Mouse (Mus musculus): ENCODE measurements around the gene Pbld2. TPM values are rescaled to one million over a fixed set of nuclear protein-coding genes. Genes with fewer than 3 reads are reported as not detected.

The Pbld2 gene
- polyA plus RNA-seq, 1 experiment from 2014 or later, result 0.88 TPM

GRCm38 (mm10) chr10:63021702-63022101 is 2.4 kb upstream of the Pbld2 start:
- peak overlapping the region; percentile 63 for H3K4me3 ChIP-seq (ENCODE audit: low read depth, low read length)
- no peaks in the 10 kb centered on the region for H3K9me3 ChIP-seq (ENCODE audit: control insufficient read depth, low read length)
- no peaks in the 10 kb centered on the region for H3K27me3 ChIP-seq (ENCODE audit: control insufficient read depth, insufficient read depth, low read length)
- peak overlapping the region; percentile 63 for H3K4me2 ChIP-seq (ENCODE audit: low read depth, low read length, severe bottlenecking)
- peak overlapping the region; percentile 89 for H3K9ac ChIP-seq (ENCODE audit: low read length)
- DNase-seq (ENCODE audit: low spot score) (no peak), ATAC-seq (replicated peaks; ENCODE audit: low FRiP score) (no peak)
- peaks cover 5% of the 10 kb centered on the region; the same call in 1 of the 2 replicates for H3K36me3 ChIP-seq (ENCODE audit: control insufficient read depth, insufficient read depth, low read length)
- no peak overlapping the region for H3K27ac ChIP-seq (ENCODE audit: low read depth, low read length)
- WGBS, result 47% methylated on average over 4 of the region's 4 CpGs
- H3K4me1 ChIP-seq (replicated peaks; ENCODE audit: control insufficient read depth, insufficient read depth, low read length), result peaks cover 7% of the 10 kb centered on the region

GRCm38 (mm10) chr10:63022541-63023120 is 1.5 kb upstream of the Pbld2 start:
- no peak for DNase-seq (ENCODE audit: low spot score)
- no peak for ATAC-seq (replicated peaks; ENCODE audit: low FRiP score)
- H3K4me2 ChIP-seq (ENCODE audit: low read depth, low read length, severe bottlenecking), result peak overlapping the region; percentile 63
- peak overlapping the region; percentile 89 for H3K9ac ChIP-seq (ENCODE audit: low read length)
- peak overlapping the region; percentile 63 for H3K4me3 ChIP-seq (ENCODE audit: low read depth, low read length)
- peaks cover 3% of the 10 kb centered on the region; the same call in 1 of the 2 replicates for H3K36me3 ChIP-seq (ENCODE audit: control insufficient read depth, insufficient read depth, low read length)
- no peaks in the 10 kb centered on the region for H3K9me3 ChIP-seq (ENCODE audit: control insufficient read depth, low read length)
- WGBS, result under 1% methylated on average over 27 of the region's 27 CpGs
- peak overlapping the region; percentile 100 for H3K27ac ChIP-seq (ENCODE audit: low read depth, low read length)
- H3K4me1 ChIP-seq (replicated peaks; ENCODE audit: control insufficient read depth, insufficient read depth, low read length), result peaks cover 11% of the 10 kb centered on the region
- no peaks in the 10 kb centered on the region for H3K27me3 ChIP-seq (ENCODE audit: control insufficient read depth, insufficient read depth, low read length)

GRCm38 (mm10) chr10:63023121-63023748 is 880 bp upstream of the Pbld2 start:
- no peaks in the 10 kb centered on the region for H3K36me3 ChIP-seq (ENCODE audit: control insufficient read depth, insufficient read depth, low read length)
- peak; percentile 22 for ATAC-seq (replicated peaks; ENCODE audit: low FRiP score)
- H3K4me3 ChIP-seq (ENCODE audit: low read depth, low read length), result peak overlapping the region; percentile 63
- H3K9ac ChIP-seq (ENCODE audit: low read length), result peak overlapping the region; percentile 89
- H3K9me3 ChIP-seq (ENCODE audit: control insufficient read depth, low read length), result no peaks in the 10 kb centered on the region
- H3K27me3 ChIP-seq (ENCODE audit: control insufficient read depth, insufficient read depth, low read length), result no peaks in the 10 kb centered on the region
- DNase-seq (ENCODE audit: low spot score), result peak; percentile 88
- H3K4me2 ChIP-seq (ENCODE audit: low read depth, low read length, severe bottlenecking), result peak overlapping the region; percentile 63; the same call in 1 of the 2 replicates
- under 1% methylated on average over 68 of the region's 68 CpGs for WGBS
- H3K27ac ChIP-seq (ENCODE audit: low read depth, low read length), result peak overlapping the region; percentile 100
- H3K4me1 ChIP-seq (replicated peaks; ENCODE audit: control insufficient read depth, insufficient read depth, low read length), result peaks cover 11% of the 10 kb centered on the region

GRCm38 (mm10) chr10:63024580-63024910 is 430 bp downstream of the Pbld2 start:
- Histone ChIP-seq H3K4me3 (ENCODE audit: low read depth, low read length) (peak overlapping the region; percentile 63), H3K4me1 (replicated peaks; ENCODE audit: control insufficient read depth, insufficient read depth, low read length) (peaks cover 11% of the 10 kb centered on the region), H3K27ac (ENCODE audit: low read depth, low read length) (peak overlapping the region; percentile 100), H3K36me3 (ENCODE audit: control insufficient read depth, insufficient read depth, low read length) (no peaks in the 10 kb centered on the region), H3K4me2 (ENCODE audit: low read depth, low read length, severe bottlenecking) (peak overlapping the region; percentile 88), H3K9ac (ENCODE audit: low read length) (peak overlapping the region; percentile 89), H3K27me3 (ENCODE audit: control insufficient read depth, insufficient read depth, low read length) (no peaks in the 10 kb centered on the region), H3K9me3 (ENCODE audit: control insufficient read depth, low read length) (no peaks in the 10 kb centered on the region)
- DNase-seq (ENCODE audit: low spot score) (peak; percentile 78), ATAC-seq (replicated peaks; ENCODE audit: low FRiP score) (peak; percentile 23)
- WGBS, result 1% methylated on average over 8 of the region's 8 CpGs

GRCm38 (mm10) chr10:63025016-63025415 is 901 bp downstream of the Pbld2 start:
- Histone ChIP-seq H3K9me3 (ENCODE audit: control insufficient read depth, low read length) (no peaks in the 10 kb centered on the region), H3K27ac (ENCODE audit: low read depth, low read length) (peak overlapping the region; percentile 100), H3K4me3 (ENCODE audit: low read depth, low read length) (peak overlapping the region; percentile 63), H3K4me2 (ENCODE audit: low read depth, low read length, severe bottlenecking) (peak overlapping the region; percentile 88), H3K27me3 (ENCODE audit: control insufficient read depth, insufficient read depth, low read length) (no peaks in the 10 kb centered on the region), H3K4me1 (replicated peaks; ENCODE audit: control insufficient read depth, insufficient read depth, low read length) (peaks cover 11% of the 10 kb centered on the region), H3K36me3 (ENCODE audit: control insufficient read depth, insufficient read depth, low read length) (no peaks in the 10 kb centered on the region), H3K9ac (ENCODE audit: low read length) (peak overlapping the region; percentile 89)
- WGBS, result 19% methylated on average over 2 of the region's 2 CpGs
- DNase-seq (ENCODE audit: low spot score), result no peak
- no peak for ATAC-seq (replicated peaks; ENCODE audit: low FRiP score)

GRCm38 (mm10) chr10:63025491-63026011 is 1.4 kb downstream of the Pbld2 start:
- H3K9me3 ChIP-seq (ENCODE audit: control insufficient read depth, low read length), result no peaks in the 10 kb centered on the region
- peak overlapping the region; percentile 100 for H3K27ac ChIP-seq (ENCODE audit: low read depth, low read length)
- 0 out of 2 replicates have a peak, but pooled peaks have one; percentile 4 for ATAC-seq (replicated peaks; ENCODE audit: low FRiP score)
- peak overlapping the region; percentile 89 for H3K9ac ChIP-seq (ENCODE audit: low read length)
- peak overlapping the region; percentile 63; the same call in 1 of the 2 replicates for H3K4me3 ChIP-seq (ENCODE audit: low read depth, low read length)
- WGBS, result 10% methylated on average over 6 of the region's 6 CpGs
- H3K36me3 ChIP-seq (ENCODE audit: control insufficient read depth, insufficient read depth, low read length), result no peaks in the 10 kb centered on the region
- DNase-seq (ENCODE audit: low spot score), result peak; percentile 81
- no peaks in the 10 kb centered on the region for H3K27me3 ChIP-seq (ENCODE audit: control insufficient read depth, insufficient read depth, low read length)
- peaks cover 11% of the 10 kb centered on the region for H3K4me1 ChIP-seq (replicated peaks; ENCODE audit: control insufficient read depth, insufficient read depth, low read length)
- H3K4me2 ChIP-seq (ENCODE audit: low read depth, low read length, severe bottlenecking), result peak overlapping the region; percentile 88

- H3K9ac ChIP-seq (ENCODE audit: low read length), result peak overlapping the region; percentile 14; the same call in 1 of the 2 replicates
- H3K27me3 ChIP-seq (ENCODE audit: control insufficient read depth, insufficient read depth, low read length), result no peaks in the 10 kb centered on the region
- ATAC-seq (replicated peaks; ENCODE audit: low FRiP score), result peak; percentile 22
- WGBS, result 4% methylated on average over 8 of the region's 8 CpGs
- H3K27ac ChIP-seq (ENCODE audit: low read depth, low read length), result peak overlapping the region; percentile 100
- H3K4me1 ChIP-seq (replicated peaks; ENCODE audit: control insufficient read depth, insufficient read depth, low read length), result peaks cover 11% of the 10 kb centered on the region
- H3K36me3 ChIP-seq (ENCODE audit: control insufficient read depth, insufficient read depth, low read length), result no peaks in the 10 kb centered on the region
- peak; percentile 68 for DNase-seq (ENCODE audit: low spot score)
- H3K9me3 ChIP-seq (ENCODE audit: control insufficient read depth, low read length), result no peaks in the 10 kb centered on the region
- peak overlapping the region; percentile 34; the same call in 1 of the 2 replicates for H3K4me2 ChIP-seq (ENCODE audit: low read depth, low read length, severe bottlenecking)
- H3K4me3 ChIP-seq (ENCODE audit: low read depth, low read length), result no peak overlapping the region
Observed at GRCm38 (mm10) chr10:63026156-63026794, 2.2 kb downstream of the Pbld2 start.

- Histone ChIP-seq H3K27me3 (ENCODE audit: control insufficient read depth, insufficient read depth, low read length) (no peaks in the 10 kb centered on the region), H3K4me1 (replicated peaks; ENCODE audit: control insufficient read depth, insufficient read depth, low read length) (peaks cover 11% of the 10 kb centered on the region), H3K9me3 (ENCODE audit: control insufficient read depth, low read length) (no peaks in the 10 kb centered on the region), H3K4me2 (ENCODE audit: low read depth, low read length, severe bottlenecking) (peak overlapping the region; percentile 34; the same call in 1 of the 2 replicates), H3K4me3 (ENCODE audit: low read depth, low read length) (no peak overlapping the region), H3K27ac (ENCODE audit: low read depth, low read length) (peak overlapping the region; percentile 100), H3K9ac (ENCODE audit: low read length) (peak overlapping the region; percentile 14; the same call in 1 of the 2 replicates), H3K36me3 (ENCODE audit: control insufficient read depth, insufficient read depth, low read length) (no peaks in the 10 kb centered on the region)
- ATAC-seq (replicated peaks; ENCODE audit: low FRiP score) (no peak), DNase-seq (ENCODE audit: low spot score) (no peak)
- WGBS, result 38% methylated on average over 6 of the region's 6 CpGs
Observed at GRCm38 (mm10) chr10:63026795-63027160, 2.7 kb downstream of the Pbld2 start.

Data from forebrain, embryonic 11.5 days (tissue).